Mouse (Mus musculus) midbrain, embryonic 16.5 days (tissue): ENCODE measurements around the gene Ptges3. TPM values are rescaled to one million over a fixed set of nuclear protein-coding genes. Genes with fewer than 3 reads are reported as not detected.

Experiments
- ATAC-seq: fragments of 200-750 bp; cut with Nextera tagmentation; 2 replicates; pipeline ENCODE4 v1.8.0; 2017; ENCODE audit warnings: moderate TSS enrichment
- H3K27ac ChIP-seq: fragments of 300-500 bp; sonication (generic); 2 replicates; pipeline ENCODE4 v1.5.1; 2014; ENCODE audit warnings: mild to moderate bottlenecking, low read length, mixed read lengths
- H3K27me3 ChIP-seq: fragments of 300-500 bp; sonication (generic); 2 replicates; pipeline ENCODE4 v1.6.1; 2014; ENCODE audit warnings: low read depth, low read length, mixed read lengths; ENCODE audit not compliant: control insufficient read depth, insufficient read depth
- H3K36me3 ChIP-seq: fragments of 300-500 bp; sonication (generic); 2 replicates; pipeline ENCODE4 v1.6.1; 2014; ENCODE audit warnings: mild to moderate bottlenecking, low read length, moderate library complexity, mixed read lengths; ENCODE audit not compliant: control insufficient read depth, insufficient read depth
- H3K4me1 ChIP-seq: fragments of 300-500 bp; sonication (generic); 2 replicates; pipeline ENCODE4 v1.6.1; 2014; ENCODE audit warnings: mild to moderate bottlenecking, low read length, mixed read lengths; ENCODE audit not compliant: control insufficient read depth, insufficient read depth
- H3K4me2 ChIP-seq: fragments of 300-500 bp; sonication (generic); 2 replicates; pipeline ENCODE4 v1.6.1; 2014; ENCODE audit warnings: mild to moderate bottlenecking, low read length, mixed read lengths
- H3K4me3 ChIP-seq: fragments of 300-500 bp; sonication (generic); 2 replicates; pipeline ENCODE4 v1.5.1; 2014; ENCODE audit warnings: low read depth, mild to moderate bottlenecking, low read length, moderate library complexity, mixed read lengths
- H3K9ac ChIP-seq: fragments of 300-500 bp; sonication (generic); 2 replicates; pipeline ENCODE4 v1.6.1; 2014; ENCODE audit warnings: low read depth, low read length, mixed read lengths
- H3K9me3 ChIP-seq: fragments of 300-500 bp; sonication (generic); replicated peaks from 2 replicates; pipeline ENCODE4 v1.6.1; 2014; ENCODE audit warnings: mild to moderate bottlenecking, low read length, mixed read lengths; ENCODE audit not compliant: control insufficient read depth, poor library complexity, severe bottlenecking
- WGBS: fragments of 180-500 bp; shearing (Covaris S2); extraction: QIAGEN DNeasy Blood & Tissue Kit; methylation state at CpG from one replicate; pipeline ENCODE4 v1.1.7; 2014; 5-methylcytosine and 5-hydroxymethylcytosine counted together
- polyA plus RNA-seq: library from polyadenylated mRNA; unstranded; fragments of >200 nt; fragmentation: Nextera tagmentation; extraction: Ambion mirVana; gene quantifications from 2 replicates; pipeline ENCODE4 v1.2.1, GENCODE M21; 2015

Ptges3 gene
- polyA plus RNA-seq, 1 experiment from 2014 or later = 387 TPM

- H3K36me3 ChIP-seq = peaks cover 7% of the 10 kb centered on the region; the same call in 1 of the 2 replicates
- H3K4me2 ChIP-seq = peak overlapping the region; percentile 17; the same call in 1 of the 2 replicates
- no peak overlapping the region for H3K9ac ChIP-seq
- H3K27me3 ChIP-seq = no peaks in the 10 kb centered on the region
- H3K4me3 ChIP-seq = no peak overlapping the region
- H3K9me3 ChIP-seq = no peaks in the 10 kb centered on the region
- no peak for ATAC-seq
- WGBS = 48% methylated on average over 3 of the region's 3 CpGs
- peaks cover 25% of the 10 kb centered on the region for H3K4me1 ChIP-seq
- no peak overlapping the region for H3K27ac ChIP-seq
These were observed 20.8 kb upstream of the Ptges3 start for GRCm38 (mm10) chr10:128037921-128038320.

- Histone ChIP-seq H3K9me3 (no peaks in the 10 kb centered on the region), H3K4me1 (peaks cover 25% of the 10 kb centered on the region), H3K4me2 (no peak overlapping the region), H3K27me3 (no peaks in the 10 kb centered on the region), H3K27ac (no peak overlapping the region), H3K36me3 (peaks cover 9% of the 10 kb centered on the region; the same call in 1 of the 2 replicates), H3K9ac (no peak overlapping the region), H3K4me3 (no peak overlapping the region)
- WGBS = 81% methylated on average over 5 of the region's 5 CpGs
- ATAC-seq = no peak
These were observed 19.6 kb upstream of the Ptges3 start for GRCm38 (mm10) chr10:128039167-128039566.

- Histone ChIP-seq H3K36me3 (peaks cover 9% of the 10 kb centered on the region; the same call in 1 of the 2 replicates), H3K27ac (no peak overlapping the region), H3K9me3 (no peaks in the 10 kb centered on the region), H3K4me2 (no peak overlapping the region), H3K4me3 (no peak overlapping the region), H3K27me3 (no peaks in the 10 kb centered on the region), H3K4me1 (peaks cover 21% of the 10 kb centered on the region), H3K9ac (no peak overlapping the region)
- no peak for ATAC-seq
- WGBS = 76% methylated on average over 3 of the region's 3 CpGs
These were observed 18.9 kb upstream of the Ptges3 start for GRCm38 (mm10) chr10:128039858-128040257.

- Histone ChIP-seq H3K4me3 (no peak overlapping the region), H3K4me1 (peaks cover 20% of the 10 kb centered on the region), H3K9ac (no peak overlapping the region), H3K27ac (no peak overlapping the region), H3K9me3 (no peaks in the 10 kb centered on the region), H3K36me3 (peaks cover 9% of the 10 kb centered on the region; the same call in 1 of the 2 replicates), H3K4me2 (no peak overlapping the region), H3K27me3 (no peaks in the 10 kb centered on the region)
- 90% methylated on average over 5 of the region's 5 CpGs for WGBS
- ATAC-seq = no peak
These were observed 18.5 kb upstream of the Ptges3 start for GRCm38 (mm10) chr10:128040293-128040692.

GRCm38 (mm10) chr10:128041636-128042035, 17.1 kb upstream of the Ptges3 start:
- H3K4me3 ChIP-seq = no peak overlapping the region
- no peaks in the 10 kb centered on the region for H3K9me3 ChIP-seq
- H3K9ac ChIP-seq = no peak overlapping the region
- H3K27ac ChIP-seq = no peak overlapping the region
- peaks cover 18% of the 10 kb centered on the region for H3K36me3 ChIP-seq
- peaks cover 19% of the 10 kb centered on the region for H3K4me1 ChIP-seq
- ATAC-seq = no peak
- no peaks in the 10 kb centered on the region for H3K27me3 ChIP-seq
- 81% methylated on average over 4 of the region's 4 CpGs for WGBS
- H3K4me2 ChIP-seq = no peak overlapping the region

- Histone ChIP-seq H3K9me3 (no peaks in the 10 kb centered on the region), H3K36me3 (peaks cover 23% of the 10 kb centered on the region), H3K4me3 (no peak overlapping the region), H3K4me1 (peaks cover 11% of the 10 kb centered on the region), H3K27ac (no peak overlapping the region), H3K9ac (no peak overlapping the region), H3K27me3 (no peaks in the 10 kb centered on the region), H3K4me2 (no peak overlapping the region)
- 90% methylated on average over 3 of the region's 3 CpGs for WGBS
- no peak for ATAC-seq
These were observed 16.3 kb upstream of the Ptges3 start for GRCm38 (mm10) chr10:128042466-128042865.

- H3K4me2 ChIP-seq = no peak overlapping the region
- peaks cover 27% of the 10 kb centered on the region for H3K36me3 ChIP-seq
- no peak for ATAC-seq
- H3K27ac ChIP-seq = no peak overlapping the region
- H3K9ac ChIP-seq = no peak overlapping the region
- no peaks in the 10 kb centered on the region for H3K27me3 ChIP-seq
- H3K4me3 ChIP-seq = no peak overlapping the region
- 82% methylated on average over 3 of the region's 3 CpGs for WGBS
- no peaks in the 10 kb centered on the region for H3K9me3 ChIP-seq
- H3K4me1 ChIP-seq = peaks cover 5% of the 10 kb centered on the region
These were observed 15.5 kb upstream of the Ptges3 start for GRCm38 (mm10) chr10:128043041-128043835.

GRCm38 (mm10) chr10:128048157-128048556, 10.6 kb upstream of the Ptges3 start:
- H3K9ac ChIP-seq = no peak overlapping the region
- H3K27me3 ChIP-seq = no peaks in the 10 kb centered on the region
- no peak overlapping the region for H3K4me3 ChIP-seq
- 96% methylated on average over 8 of the region's 8 CpGs for WGBS
- no peaks in the 10 kb centered on the region for H3K4me1 ChIP-seq
- ATAC-seq = no peak
- no peak overlapping the region for H3K4me2 ChIP-seq
- H3K36me3 ChIP-seq = peaks cover 33% of the 10 kb centered on the region
- no peak overlapping the region for H3K27ac ChIP-seq
- H3K9me3 ChIP-seq = no peaks in the 10 kb centered on the region

- Histone ChIP-seq H3K9me3 (no peaks in the 10 kb centered on the region), H3K36me3 (peaks cover 31% of the 10 kb centered on the region), H3K27ac (no peak overlapping the region), H3K4me3 (no peak overlapping the region), H3K4me2 (no peak overlapping the region), H3K4me1 (no peaks in the 10 kb centered on the region), H3K27me3 (no peaks in the 10 kb centered on the region), H3K9ac (no peak overlapping the region)
- WGBS = 89% methylated on average over 2 of the region's 2 CpGs
- ATAC-seq = no peak
These were observed 9.0 kb upstream of the Ptges3 start for GRCm38 (mm10) chr10:128049741-128050140.
